Mouse (Mus musculus): ENCODE measurements around the gene Mmd. TPM values are rescaled to one million over a fixed set of nuclear protein-coding genes. Genes with fewer than 3 reads are reported as not detected.
"Not testable (repeated sequence)": the region's sequence is repeated elsewhere in the genome, so short reads cannot be mapped to it uniquely, and the experiment has no call there.

Gene Mmd
- polyA plus RNA-seq, 1 experiment, result 17.0 TPM

- 80% methylated on average over 8 of the region's 8 CpGs for WGBS
- TF ChIP-seq CTCF (IDR thresholded peaks at IDR 0.05; ENCODE audit: control insufficient read depth, insufficient read depth, low read length), result no peak
- no peak for TF ChIP-seq POLR2A (IDR thresholded peaks at IDR 0.05; ENCODE audit: borderline replicate concordance, control insufficient read depth, low read depth, low read length)
- Histone ChIP-seq H3K27ac (ENCODE audit: control insufficient read depth, insufficient read depth, low read depth, low read length, poor library complexity) (no peak overlapping the region), H3K4me3 (replicated peaks; ENCODE audit: control insufficient read depth, low read depth, low read length) (no peak overlapping the region), H3K4me1 (ENCODE audit: control insufficient read depth, insufficient read depth, low read length) (no peaks in the 10 kb centered on the region)
Measured at GRCm38 (mm10) chr11:90276150-90276549, 26.9 kb downstream of the Mmd start.

- H3K4me3 ChIP-seq (replicated peaks; ENCODE audit: control insufficient read depth, low read depth, low read length), result no peak overlapping the region
- TF ChIP-seq POLR2A (IDR thresholded peaks at IDR 0.05; ENCODE audit: borderline replicate concordance, control insufficient read depth, low read depth, low read length) (no peak), CTCF (IDR thresholded peaks at IDR 0.05; ENCODE audit: control insufficient read depth, insufficient read depth, low read length) (no peak)
- H3K4me1 ChIP-seq (ENCODE audit: control insufficient read depth, insufficient read depth, low read length), result no peaks in the 10 kb centered on the region
- no peak overlapping the region for H3K27ac ChIP-seq (ENCODE audit: control insufficient read depth, insufficient read depth, low read depth, low read length, poor library complexity)
- 90% methylated on average over 12 of the region's 12 CpGs for WGBS
Measured at GRCm38 (mm10) chr11:90276561-90276960, 27.3 kb downstream of the Mmd start.

GRCm38 (mm10) chr11:90280069-90280468 lies 30.8 kb downstream of the Mmd start:
- Histone ChIP-seq H3K27ac (ENCODE audit: control insufficient read depth, insufficient read depth, low read depth, low read length, poor library complexity) (no peak overlapping the region), H3K4me3 (replicated peaks; ENCODE audit: control insufficient read depth, low read depth, low read length) (no peak overlapping the region), H3K4me1 (ENCODE audit: control insufficient read depth, insufficient read depth, low read length) (no peaks in the 10 kb centered on the region)
- TF ChIP-seq CTCF (IDR thresholded peaks at IDR 0.05; ENCODE audit: control insufficient read depth, insufficient read depth, low read length) (no peak), POLR2A (IDR thresholded peaks at IDR 0.05; ENCODE audit: borderline replicate concordance, control insufficient read depth, low read depth, low read length) (no peak)
- 72% methylated on average over 5 of the region's 5 CpGs for WGBS

GRCm38 (mm10) chr11:90281943-90282342 lies 32.7 kb downstream of the Mmd start:
- H3K27ac ChIP-seq (ENCODE audit: control insufficient read depth, insufficient read depth, low read depth, low read length, poor library complexity); H3K4me3 ChIP-seq (replicated peaks; ENCODE audit: control insufficient read depth, low read depth, low read length); H3K4me1 ChIP-seq (ENCODE audit: control insufficient read depth, insufficient read depth, low read length): not testable (repeated sequence)
- WGBS, result 87% methylated on average over 2 of the region's 2 CpGs

GRCm38 (mm10) chr11:90283159-90283558 lies 33.9 kb downstream of the Mmd start:
- Histone ChIP-seq H3K4me3 (replicated peaks; ENCODE audit: control insufficient read depth, low read depth, low read length) (no peak overlapping the region), H3K4me1 (ENCODE audit: control insufficient read depth, insufficient read depth, low read length) (no peaks in the 10 kb centered on the region), H3K27ac (ENCODE audit: control insufficient read depth, insufficient read depth, low read depth, low read length, poor library complexity) (no peak overlapping the region)
- WGBS, result 9% methylated on average over 4 of the region's 4 CpGs
- TF ChIP-seq CTCF (IDR thresholded peaks at IDR 0.05; ENCODE audit: control insufficient read depth, insufficient read depth, low read length) (no peak), POLR2A (IDR thresholded peaks at IDR 0.05; ENCODE audit: borderline replicate concordance, control insufficient read depth, low read depth, low read length) (no peak)

- TF ChIP-seq POLR2A (IDR thresholded peaks at IDR 0.05; ENCODE audit: borderline replicate concordance, control insufficient read depth, low read depth, low read length) (no peak), CTCF (IDR thresholded peaks at IDR 0.05; ENCODE audit: control insufficient read depth, insufficient read depth, low read length) (no peak)
- H3K4me1 ChIP-seq (ENCODE audit: control insufficient read depth, insufficient read depth, low read length), result no peaks in the 10 kb centered on the region
- no peak overlapping the region for H3K27ac ChIP-seq (ENCODE audit: control insufficient read depth, insufficient read depth, low read depth, low read length, poor library complexity)
- 75% methylated on average over 6 of the region's 6 CpGs for WGBS
- no peak overlapping the region for H3K4me3 ChIP-seq (replicated peaks; ENCODE audit: control insufficient read depth, low read depth, low read length)
Measured at GRCm38 (mm10) chr11:90283601-90284000, 34.3 kb downstream of the Mmd start.

- Histone ChIP-seq H3K27ac (ENCODE audit: control insufficient read depth, insufficient read depth, low read depth, low read length, poor library complexity) (no peak overlapping the region), H3K4me1 (ENCODE audit: control insufficient read depth, insufficient read depth, low read length) (no peaks in the 10 kb centered on the region), H3K4me3 (replicated peaks; ENCODE audit: control insufficient read depth, low read depth, low read length) (no peak overlapping the region)
- 49% methylated on average over 2 of the region's 2 CpGs for WGBS
- TF ChIP-seq CTCF (IDR thresholded peaks at IDR 0.05; ENCODE audit: control insufficient read depth, insufficient read depth, low read length) (no peak), POLR2A (IDR thresholded peaks at IDR 0.05; ENCODE audit: borderline replicate concordance, control insufficient read depth, low read depth, low read length) (no peak)
Measured at GRCm38 (mm10) chr11:90284079-90284478, 34.8 kb downstream of the Mmd start.

- H3K4me1 ChIP-seq (ENCODE audit: control insufficient read depth, insufficient read depth, low read length), result no peaks in the 10 kb centered on the region
- H3K4me3 ChIP-seq (replicated peaks; ENCODE audit: control insufficient read depth, low read depth, low read length), result no peak overlapping the region
- no peak overlapping the region for H3K27ac ChIP-seq (ENCODE audit: control insufficient read depth, insufficient read depth, low read depth, low read length, poor library complexity)
- 68% methylated on average over 4 of the region's 4 CpGs for WGBS
- TF ChIP-seq CTCF (IDR thresholded peaks at IDR 0.05; ENCODE audit: control insufficient read depth, insufficient read depth, low read length), result no peak
- TF ChIP-seq POLR2A (IDR thresholded peaks at IDR 0.05; ENCODE audit: borderline replicate concordance, control insufficient read depth, low read depth, low read length), result no peak
Measured at GRCm38 (mm10) chr11:90284623-90285022, 35.4 kb downstream of the Mmd start.

- TF ChIP-seq CTCF (IDR thresholded peaks at IDR 0.05; ENCODE audit: control insufficient read depth, insufficient read depth, low read length) (no peak), POLR2A (IDR thresholded peaks at IDR 0.05; ENCODE audit: borderline replicate concordance, control insufficient read depth, low read depth, low read length) (no peak)
- no peak overlapping the region for H3K4me3 ChIP-seq (replicated peaks; ENCODE audit: control insufficient read depth, low read depth, low read length)
- no peak overlapping the region for H3K27ac ChIP-seq (ENCODE audit: control insufficient read depth, insufficient read depth, low read depth, low read length, poor library complexity)
- WGBS, result 65% methylated on average over 6 of the region's 6 CpGs
- H3K4me1 ChIP-seq (ENCODE audit: control insufficient read depth, insufficient read depth, low read length), result no peaks in the 10 kb centered on the region
Measured at GRCm38 (mm10) chr11:90286550-90287154, 37.4 kb downstream of the Mmd start.
